Mouse (Mus musculus) embryonic facial prominence, embryonic 11.5 days (tissue): ENCODE data around the gene Mtg1. TPM values are rescaled to one million over a fixed set of nuclear protein-coding genes. Genes with fewer than 3 reads are reported as not detected.

ENCODE experiments used
- ATAC-seq: fragments of 200-750 bp; cut with Nextera tagmentation; replicated peaks from 2 replicates; pipeline ENCODE4 v1.8.0; 2017; ENCODE audit warnings: low read depth; ENCODE audit not compliant: insufficient number of reproducible peaks, low FRiP score, low TSS enrichment
- DNase-seq: peaks from one replicate; pipeline ENCODE4 v3.0.0-alpha.2; 2015; ENCODE audit warnings: low spot score
- H3K27ac ChIP-seq: fragments of 300-500 bp; sonication (generic); replicated peaks from 2 replicates; pipeline ENCODE4 v1.5.1; 2014; ENCODE audit warnings: mild to moderate bottlenecking, low read depth, low read length, control low read depth
- H3K27me3 ChIP-seq: fragments of 300-500 bp; sonication (generic); 2 replicates; pipeline ENCODE4 v1.6.1; 2014; ENCODE audit warnings: mild to moderate bottlenecking, low read length, moderate library complexity, mixed read lengths; ENCODE audit not compliant: control insufficient read depth, insufficient read depth
- H3K36me3 ChIP-seq: fragments of 300-500 bp; sonication (generic); replicated peaks from 2 replicates; pipeline ENCODE4 v1.6.1; 2014; ENCODE audit warnings: low read depth, mild to moderate bottlenecking, low read length, moderate library complexity, mixed read lengths; ENCODE audit not compliant: control insufficient read depth, insufficient read depth
- H3K4me1 ChIP-seq: fragments of 300-500 bp; sonication (generic); 2 replicates; pipeline ENCODE4 v1.6.1; 2014; ENCODE audit warnings: low read length, mixed read lengths; ENCODE audit not compliant: control insufficient read depth, insufficient read depth
- H3K4me2 ChIP-seq: fragments of 300-500 bp; sonication (generic); 2 replicates; pipeline ENCODE4 v1.6.1; 2014; ENCODE audit warnings: low read depth, mild to moderate bottlenecking, control low read depth, low read length, moderate library complexity
- H3K4me3 ChIP-seq: fragments of 300-500 bp; sonication (generic); 2 replicates; pipeline ENCODE4 v1.5.1; 2014; ENCODE audit warnings: low read depth, low read length, control low read depth
- H3K9ac ChIP-seq: fragments of 300-500 bp; sonication (generic); replicated peaks from 2 replicates; pipeline ENCODE4 v1.6.1; 2014; ENCODE audit warnings: mild to moderate bottlenecking, control low read depth, low read length
- H3K9me3 ChIP-seq: fragments of 300-500 bp; sonication (generic); replicated peaks from 2 replicates; pipeline ENCODE4 v1.6.1; 2016; ENCODE audit warnings: mild to moderate bottlenecking, low read length, inconsistent platforms, mixed read lengths; ENCODE audit not compliant: control insufficient read depth
- WGBS: fragments of 180-500 bp; shearing (Covaris S2); extraction: QIAGEN DNeasy Blood & Tissue Kit; methylation state at CpG from one replicate; pipeline ENCODE4 v1.1.7; 2014; 5-methylcytosine and 5-hydroxymethylcytosine counted together
- polyA plus RNA-seq: library from polyadenylated mRNA; unstranded; fragments of >200 nt; fragmentation: Nextera tagmentation; extraction: Ambion mirVana; gene quantifications from 2 replicates; pipeline ENCODE4 v1.2.1, GENCODE M21; 2014

The Mtg1 gene
- polyA plus RNA-seq, 1 experiment from 2014 or later = 23.1 TPM

- DNase-seq (no peak), ATAC-seq (no peak)
- Histone ChIP-seq H3K9me3 (no peaks in the 10 kb centered on the region), H3K4me3 (no peak overlapping the region), H3K36me3 (no peaks in the 10 kb centered on the region), H3K4me2 (no peak overlapping the region), H3K9ac (no peak overlapping the region), H3K27me3 (no peaks in the 10 kb centered on the region), H3K4me1 (no peaks in the 10 kb centered on the region), H3K27ac (no peak overlapping the region)
- 84% methylated on average over 8 of the region's 8 CpGs for WGBS
These were observed 58.6 kb downstream of the Mtg1 start for GRCm38 (mm10) chr7:140196002-140196401.

Other genes with a start within 250 kb of the Mtg1 start
- 0.21 and 0.24 TPM in 2 replicates for gene Kndc1, start 242.9 kb upstream of the Mtg1 start, polyA plus RNA-seq
- gene Utf1, start 193.8 kb upstream of the Mtg1 start, polyA plus RNA-seq = 0.29 TPM in 1 of 2 replicates, not detected in the other
- 0.21 and 0.36 TPM in 2 replicates for gene 6430531B16Rik, start 158.8 kb upstream of the Mtg1 start, polyA plus RNA-seq
- 1.2 and 1.7 TPM in 2 replicates for gene Adam8, start 145.0 kb upstream of the Mtg1 start, polyA plus RNA-seq
- 37.1 and 37.5 TPM in 2 replicates for gene Zfp511, start 101.2 kb upstream of the Mtg1 start, polyA plus RNA-seq
- 74.8 and 75.7 TPM in 2 replicates for gene Tubgcp2, start 100.9 kb upstream of the Mtg1 start, polyA plus RNA-seq
- gene Msx3, start 88.5 kb upstream of the Mtg1 start, polyA plus RNA-seq = 2.5 and 3.9 TPM in 2 replicates
- gene Caly, start 55.0 kb upstream of the Mtg1 start, polyA plus RNA-seq = 1.6 and 2.7 TPM in 2 replicates
- not detected in 2 replicates for gene Prap1, start 44.2 kb upstream of the Mtg1 start, polyA plus RNA-seq
- 24.2 and 24.4 TPM in 2 replicates for gene Fuom, start 35.1 kb upstream of the Mtg1 start, polyA plus RNA-seq
- 19.0 and 21.7 TPM in 2 replicates for gene Paox, start 21.8 kb upstream of the Mtg1 start, polyA plus RNA-seq
- gene Echs1, start 21.1 kb upstream of the Mtg1 start, polyA plus RNA-seq = 211 and 221 TPM in 2 replicates
- 0.34 and 0.84 TPM in 2 replicates for gene Sprn, start 17.3 kb downstream of the Mtg1 start, polyA plus RNA-seq
- not detected in 2 replicates for gene Olfr522, start 27.2 kb downstream of the Mtg1 start, polyA plus RNA-seq
- gene Olfr523, start 35.7 kb downstream of the Mtg1 start, polyA plus RNA-seq = not detected in 2 replicates
- gene Olfr524, start 68.4 kb downstream of the Mtg1 start, polyA plus RNA-seq = not detected in 2 replicates
- not detected in 2 replicates for gene Cd163l1, start 80.7 kb downstream of the Mtg1 start, polyA plus RNA-seq
- gene 5830411N06Rik, start 109.7 kb downstream of the Mtg1 start, polyA plus RNA-seq = not detected in 2 replicates
- gene Olfr525, start 183.3 kb downstream of the Mtg1 start, polyA plus RNA-seq = not detected in 2 replicates
- gene Olfr527, start 196.5 kb downstream of the Mtg1 start, polyA plus RNA-seq = not detected in 2 replicates
- not detected in 2 replicates for gene Olfr60, start 224.1 kb downstream of the Mtg1 start, polyA plus RNA-seq
- gene Olfr530, start 238.8 kb downstream of the Mtg1 start, polyA plus RNA-seq = 0.11 TPM in 1 of 2 replicates, not detected in the other